Mouse (Mus musculus) gastrocnemius, adult 8-10 months (tissue): ENCODE data around the gene Ncoa1. TPM values are rescaled to one million over a fixed set of nuclear protein-coding genes. Genes with fewer than 3 reads are reported as not detected.
A peak's percentile ranks its signal among the peaks of the same experiment; 100 is the strongest.
"Not testable (repeated sequence)": the region's sequence is repeated elsewhere in the genome, so short reads cannot be mapped to it uniquely, and the experiment has no call there.

Source experiments
- DNase-seq, 2 experiments: peaks; one replicate each; pipeline ENCODE4 v3.0.0; 2022; ENCODE audit warnings: low spot score in 2 of 2
- total RNA-seq, 4 experiments: library from RNA; stranded (reverse); gene quantifications; 2 replicates each; pipeline ENCODE4 v1.2.4; 2022

Gene Ncoa1
- total RNA-seq, 4 experiments from 2014 or later = 22.4 to 31.5 (median 26.2) TPM

- no peak for DNase-seq
Measured at GRCm38 (mm10) chr12:4396221-4396620, 80.8 kb downstream of the Ncoa1 start.

- no peak for DNase-seq
Measured at GRCm38 (mm10) chr12:4392590-4392989, 84.4 kb downstream of the Ncoa1 start.

- no peak for DNase-seq
Measured at GRCm38 (mm10) chr12:4392074-4392473, 84.9 kb downstream of the Ncoa1 start.

GRCm38 (mm10) chr12:4391256-4391655, 85.7 kb downstream of the Ncoa1 start:
- no peak for DNase-seq

DNA sequence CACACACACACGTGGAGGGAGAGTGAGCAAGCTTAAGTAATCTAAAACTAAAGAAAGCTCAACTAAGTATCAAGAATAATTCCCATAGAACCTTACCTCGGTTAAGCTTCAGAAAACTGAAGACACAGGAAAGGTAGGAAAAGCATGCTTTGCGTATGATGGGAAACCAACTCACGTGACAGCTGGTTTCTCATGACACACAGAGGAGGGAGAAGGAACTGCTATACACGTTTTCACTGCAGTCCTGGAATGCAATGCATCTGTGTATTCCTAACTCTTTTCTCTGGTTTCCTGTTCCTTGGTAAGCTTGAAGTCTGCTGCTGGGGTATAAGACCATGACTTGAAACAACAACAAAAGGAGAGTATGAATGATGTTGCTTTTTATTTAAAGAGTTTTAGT, 86.3 kb downstream of the Ncoa1 start:
- no peak for DNase-seq

DNA sequence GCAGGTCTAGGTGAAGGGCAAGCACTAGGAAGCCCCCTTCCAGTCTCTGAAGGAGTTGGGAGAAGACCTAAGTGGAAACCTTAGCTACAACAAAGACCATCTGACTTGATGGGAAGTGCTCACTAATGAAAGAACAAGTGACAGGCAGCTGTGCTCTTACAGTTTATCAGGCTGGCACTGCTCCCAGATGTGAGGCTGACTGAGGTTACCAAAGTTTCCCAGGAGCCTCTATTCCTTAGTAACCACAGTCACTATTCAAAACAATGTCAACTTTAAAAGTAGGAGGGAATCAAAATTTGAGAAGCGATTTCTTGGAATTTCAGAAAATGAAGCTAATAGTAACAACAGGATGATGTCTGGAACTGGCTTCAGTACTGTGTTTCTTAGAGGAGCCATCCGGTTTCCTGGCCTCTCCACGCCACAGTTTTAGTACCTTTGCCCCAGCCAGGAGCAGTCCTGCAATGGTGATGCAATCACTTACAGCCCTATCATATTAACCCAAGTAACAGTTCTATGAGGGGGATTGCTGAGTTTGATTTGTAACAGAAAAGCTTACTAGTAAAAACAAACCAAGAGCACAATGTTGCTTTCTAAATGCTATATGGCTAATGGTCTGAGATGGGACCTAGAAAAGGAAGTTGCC, 90.8 kb downstream of the Ncoa1 start:
- peak; percentile 19 to 30 for DNase-seq

DNA sequence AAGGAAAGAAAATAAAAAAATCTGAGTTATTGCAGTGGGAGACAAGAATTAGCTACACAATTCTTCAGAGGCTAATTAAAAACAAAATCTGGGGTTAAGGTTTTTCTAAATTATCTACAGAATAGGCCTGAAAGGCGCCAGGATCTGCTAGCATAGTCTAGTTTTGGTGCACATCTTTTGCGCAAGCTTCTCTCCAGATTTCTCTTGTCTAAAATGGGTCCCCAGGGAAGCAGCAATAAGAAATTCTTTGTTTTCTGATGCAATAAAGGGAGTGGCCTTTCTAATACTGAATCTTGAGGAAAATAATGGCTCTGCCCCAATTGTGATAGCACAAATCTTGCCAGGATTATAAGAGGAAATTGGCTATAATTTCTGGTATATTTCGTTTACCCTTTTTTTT, 93.9 kb downstream of the Ncoa1 start:
- DNase-seq = no peak

GRCm38 (mm10) chr12:4379298-4379957, 97.6 kb downstream of the Ncoa1 start:
- no peak for DNase-seq

GRCm38 (mm10) chr12:4376475-4376874, 100.5 kb downstream of the Ncoa1 start:
- no peak for DNase-seq

DNA sequence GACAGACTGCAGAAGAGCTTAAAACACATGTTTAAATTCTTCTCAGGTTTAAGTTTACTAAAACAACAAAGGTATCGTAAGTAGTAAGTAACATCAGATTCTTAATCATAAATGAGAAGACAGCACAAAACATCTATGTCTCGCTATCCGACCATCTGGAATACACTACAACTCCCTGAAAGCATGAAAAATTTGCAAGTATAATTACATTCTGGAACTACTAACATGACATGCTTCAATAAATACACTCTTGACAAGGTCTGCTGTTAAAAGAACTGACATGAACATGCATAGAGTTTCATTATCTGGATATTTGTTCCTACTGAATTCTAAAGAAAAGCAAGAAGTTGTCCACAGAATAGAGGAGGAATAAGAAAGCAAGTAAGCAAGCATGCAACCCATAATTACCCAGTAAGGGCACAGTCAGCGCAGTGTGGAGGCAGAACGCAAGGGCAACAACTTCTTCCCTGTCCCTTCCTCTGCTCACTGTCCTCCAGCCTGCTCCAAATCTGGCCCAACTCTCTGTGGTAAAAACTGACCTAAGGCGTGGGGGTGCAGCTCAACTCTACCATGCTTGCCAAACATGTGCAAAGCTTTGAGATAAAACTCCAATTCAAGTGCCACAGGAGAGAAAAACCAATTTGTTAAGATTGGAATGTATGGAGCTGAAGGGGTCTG, 102.0 kb downstream of the Ncoa1 start:
- DNase-seq = no peak

- DNase-seq = no peak
Measured at GRCm38 (mm10) chr12:4371406-4371805, 105.6 kb downstream of the Ncoa1 start.

- no peak for DNase-seq
Measured at GRCm38 (mm10) chr12:4365951-4366350, 111.0 kb downstream of the Ncoa1 start.

DNA sequence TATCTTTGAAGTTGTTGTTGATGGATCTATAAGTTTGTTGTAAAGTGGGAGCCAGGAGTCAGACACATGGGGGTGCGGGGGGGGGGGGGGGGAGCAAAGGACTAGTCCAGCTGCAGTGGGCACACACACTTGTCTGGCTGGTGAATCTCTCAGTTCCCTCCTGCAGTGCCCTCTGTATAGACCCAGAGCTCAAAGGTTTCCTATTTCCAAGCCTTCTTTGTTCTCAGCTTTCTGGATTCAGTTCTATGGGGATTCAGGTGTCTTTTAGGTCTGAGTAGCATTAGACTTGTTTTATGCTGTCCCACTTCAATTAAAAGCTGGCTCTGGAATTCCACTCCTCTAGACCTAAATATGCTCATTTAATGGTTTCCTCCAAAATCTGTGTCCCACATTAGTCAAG, 117.5 kb downstream of the Ncoa1 start:
- no peak for DNase-seq

- DNase-seq = not testable (repeated sequence)
Measured at GRCm38 (mm10) chr12:4358653-4359052, 118.3 kb downstream of the Ncoa1 start.

DNA sequence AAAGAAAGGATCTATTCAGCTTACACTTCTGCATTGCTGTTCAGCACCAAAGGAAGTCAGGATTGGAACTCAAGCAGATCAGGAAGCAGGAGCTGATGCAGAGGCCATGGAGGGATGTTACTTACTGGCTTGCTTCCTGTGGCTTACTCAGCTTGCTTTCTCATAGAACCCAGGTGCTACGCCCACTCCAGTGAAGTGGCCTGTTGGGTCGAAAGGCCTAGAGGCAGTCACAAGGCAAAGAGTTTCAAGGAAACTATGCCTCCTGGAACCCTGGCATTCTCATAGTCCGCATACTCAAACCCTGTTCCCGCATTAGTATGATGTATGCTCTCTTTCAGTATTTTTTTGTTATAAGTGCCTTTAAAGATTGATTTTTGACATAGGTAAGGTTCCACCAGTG, 118.9 kb downstream of the Ncoa1 start:
- no peak for DNase-seq

DNA sequence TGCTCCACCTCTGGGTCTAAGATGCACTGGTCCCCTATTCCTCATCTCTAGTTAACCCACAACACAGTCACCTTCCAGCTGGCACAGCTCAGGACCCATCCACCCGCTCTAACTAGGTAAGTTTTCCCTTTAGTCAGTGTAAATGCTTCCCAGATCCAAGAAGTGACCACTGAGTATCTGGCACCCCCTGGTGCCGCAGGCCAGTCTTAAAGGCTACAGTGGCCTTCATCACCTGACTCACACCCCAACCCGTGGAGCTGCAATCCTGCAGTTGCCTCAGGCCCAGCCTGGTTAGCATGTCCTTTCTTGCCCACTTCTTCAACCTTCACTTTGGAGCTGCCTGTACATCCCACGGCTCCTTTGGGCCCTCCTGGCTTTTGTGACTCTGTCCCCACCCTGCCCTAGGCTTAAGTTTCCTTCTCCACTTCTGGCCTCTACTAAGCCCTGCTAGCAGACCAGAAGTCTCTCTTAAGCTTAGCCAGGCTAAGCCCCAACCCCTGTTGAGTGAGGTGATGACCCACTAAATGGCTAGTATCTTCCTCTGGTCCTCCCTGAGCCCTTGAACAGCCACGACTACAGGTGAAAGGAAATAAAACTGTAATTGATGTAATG, 120.0 kb downstream of the Ncoa1 start:
- DNase-seq = no peak

DNA sequence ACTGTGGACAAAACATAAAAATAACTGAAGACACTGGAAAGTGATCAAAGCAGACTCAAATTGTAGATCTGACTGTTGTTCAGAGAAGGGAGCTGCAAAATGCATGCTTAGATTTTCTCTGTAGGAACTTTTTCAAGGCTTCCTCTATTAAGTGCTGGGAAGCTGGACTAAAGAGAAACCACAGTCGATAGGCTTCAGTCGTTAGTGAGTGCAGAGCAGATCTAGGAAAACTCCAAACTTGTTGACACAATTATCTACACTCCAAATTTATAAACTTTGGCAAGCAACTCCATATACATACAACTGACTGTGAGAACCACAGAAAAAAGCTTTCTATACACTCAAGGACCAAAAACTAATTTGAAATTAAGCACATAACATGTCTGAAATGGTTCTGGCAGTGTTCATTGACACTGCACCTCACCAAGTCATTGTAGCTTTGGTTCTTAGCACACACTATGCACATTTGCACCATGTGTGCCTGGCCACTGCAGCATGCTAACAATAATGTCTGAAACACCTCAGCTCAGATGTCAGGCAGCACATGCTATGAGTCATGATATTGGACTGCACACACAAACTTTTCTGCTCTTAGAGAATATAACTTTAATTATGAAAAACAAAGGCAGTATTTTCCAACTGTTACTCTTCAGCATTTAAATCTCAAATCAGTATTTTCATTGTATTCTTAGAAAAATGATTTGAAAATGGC, 121.8 kb downstream of the Ncoa1 start:
- no peak for DNase-seq

DNA sequence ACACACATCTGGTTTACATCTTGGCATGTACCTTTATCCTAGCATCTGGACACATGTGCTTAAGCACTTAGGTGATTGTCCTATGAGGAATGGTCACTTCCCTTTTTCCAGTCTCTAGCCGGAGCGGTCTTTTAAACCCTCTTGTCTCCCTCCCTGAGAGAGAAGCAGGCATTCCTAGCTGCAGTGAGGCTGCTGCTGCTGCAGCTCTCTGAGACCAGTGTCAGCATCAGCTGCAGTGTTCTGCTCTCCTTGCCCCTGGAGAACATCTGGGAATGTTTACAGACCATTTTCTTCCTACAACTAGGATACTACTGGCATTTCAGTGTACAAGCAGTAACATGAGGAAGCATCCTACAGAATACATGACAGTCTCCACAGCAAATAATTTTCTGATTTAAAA, 133.8 kb downstream of the Ncoa1 start:
- DNase-seq = no peak

DNA sequence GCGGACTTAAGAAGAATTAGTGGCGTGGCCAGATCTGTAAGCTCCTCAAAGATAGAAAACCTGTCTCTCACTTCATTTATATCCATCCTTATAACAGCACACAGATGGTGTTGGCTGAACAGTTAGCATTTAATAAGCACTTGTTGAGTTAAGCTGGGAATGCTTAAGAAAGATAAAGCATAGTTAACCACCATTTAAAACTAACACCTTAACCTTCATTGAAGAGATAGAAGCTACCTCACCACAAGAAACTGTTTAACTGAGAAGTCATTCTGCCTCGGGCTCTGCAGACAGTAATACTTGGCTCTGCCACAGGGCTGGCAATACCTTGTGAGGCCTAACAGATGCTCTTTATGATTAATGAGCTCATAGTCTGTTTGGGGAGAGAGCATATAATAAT, 134.9 kb downstream of the Ncoa1 start:
- DNase-seq = no peak

- DNase-seq = no peak
Measured at GRCm38 (mm10) chr12:4340325-4340924, 136.6 kb downstream of the Ncoa1 start.

- no peak for DNase-seq
Measured at GRCm38 (mm10) chr12:4323604-4324003, 153.4 kb downstream of the Ncoa1 start.
